Mouse (Mus musculus) small intestine, adult 2 months (tissue): Measurements from ENCODE around the gene Cfap54.

Experiments used
- CTCF ChIP-seq: fragments of 200-500 bp; IDR thresholded peaks from 2 replicates; pipeline ENCODE4 v1.5.1; 2012; ENCODE audit warnings: low read depth, mild to moderate bottlenecking, control low read depth, inconsistent platforms, low read length, moderate library complexity, mixed read lengths; ENCODE audit not compliant: insufficient replicate concordance, insufficient read length; ENCODE audit errors: extremely low read depth
- POLR2A ChIP-seq: fragments of 200-500 bp; IDR thresholded peaks from 2 replicates; pipeline ENCODE4 v1.6.1; 2012; ENCODE audit warnings: low read depth, mild to moderate bottlenecking, control low read depth, inconsistent platforms, low read length, moderate library complexity

DNA sequence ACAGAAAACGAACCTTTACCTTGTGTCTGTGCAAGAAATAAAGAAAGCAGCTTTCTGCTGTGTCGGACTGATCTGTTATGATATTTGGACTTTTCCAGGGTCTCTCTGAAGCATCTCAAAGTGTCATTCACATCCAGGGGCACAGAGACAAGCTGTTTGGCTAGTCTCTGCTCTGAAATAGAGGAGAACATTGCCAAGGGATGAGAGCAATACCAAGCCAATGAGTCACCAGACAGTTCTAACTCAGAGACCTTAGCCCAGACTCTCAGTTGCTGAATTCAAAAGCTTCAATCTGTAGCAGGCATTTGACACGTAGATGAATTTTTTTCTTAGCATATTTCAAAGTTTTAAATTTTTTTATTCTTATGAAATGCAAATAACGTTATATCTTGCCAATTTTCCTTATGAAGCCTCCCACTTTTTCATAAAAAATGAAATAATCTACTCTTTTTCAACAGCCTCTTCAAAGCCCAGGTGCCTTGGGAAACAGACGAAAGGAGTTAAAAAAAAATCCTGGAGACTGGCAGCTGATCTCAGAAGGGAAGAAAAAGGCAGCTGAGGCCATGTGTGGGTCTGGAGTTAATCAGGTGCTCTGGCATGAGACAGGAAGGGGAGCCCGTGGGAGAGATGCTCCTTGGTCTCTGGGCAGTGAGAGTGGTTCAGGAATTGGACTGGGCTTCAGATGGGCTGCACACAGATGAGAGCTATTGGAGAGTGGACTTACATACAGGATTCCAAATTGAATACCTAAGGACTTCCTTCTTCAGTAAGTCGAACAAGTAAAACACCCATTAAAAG is 138.4 kb downstream of the Cfap54 start:
- no peak for TF ChIP-seq CTCF
- TF ChIP-seq POLR2A = no peak
